Mouse (Mus musculus) limb, embryonic 11.5 days (tissue): Measurements from ENCODE around the gene Arl6ip5. TPM values are rescaled to one million over a fixed set of nuclear protein-coding genes. Genes with fewer than 3 reads are reported as not detected.

Source experiments
- ATAC-seq: fragments of 200-750 bp; cut with Nextera tagmentation; 2 replicates; pipeline ENCODE4 v1.8.0; 2017; ENCODE audit warnings: low read depth; ENCODE audit not compliant: insufficient number of reproducible peaks, low FRiP score, low TSS enrichment
- DNase-seq: peaks from one replicate; pipeline ENCODE4 v3.0.0-alpha.2; 2015; ENCODE audit warnings: low spot score
- H3K27ac ChIP-seq: fragments of 300-500 bp; sonication (generic); replicated peaks from 2 replicates; pipeline ENCODE4 v1.5.1; 2014; ENCODE audit warnings: low read depth, mild to moderate bottlenecking, low read length
- H3K27me3 ChIP-seq: fragments of 300-500 bp; sonication (generic); 2 replicates; pipeline ENCODE4 v1.6.1; 2014; ENCODE audit warnings: mild to moderate bottlenecking, low read length, mixed read lengths; ENCODE audit not compliant: control insufficient read depth, insufficient read depth
- H3K36me3 ChIP-seq: fragments of 300-500 bp; sonication (generic); 2 replicates; pipeline ENCODE4 v1.6.1; 2014; ENCODE audit warnings: mild to moderate bottlenecking, low read length, moderate library complexity, mixed read lengths; ENCODE audit not compliant: control insufficient read depth, insufficient read depth
- H3K4me1 ChIP-seq: fragments of 300-500 bp; sonication (generic); 2 replicates; pipeline ENCODE4 v1.6.1; 2014; ENCODE audit warnings: low read length, mixed read lengths; ENCODE audit not compliant: control insufficient read depth, insufficient read depth
- H3K4me2 ChIP-seq: fragments of 300-500 bp; sonication (generic); 2 replicates; pipeline ENCODE4 v1.6.1; 2014; ENCODE audit warnings: low read depth, mild to moderate bottlenecking, moderate library complexity; ENCODE audit not compliant: severe bottlenecking
- H3K4me3 ChIP-seq: fragments of 300-500 bp; sonication (generic); 2 replicates; pipeline ENCODE4 v1.5.1; 2014; ENCODE audit warnings: low read depth, low read length
- H3K9ac ChIP-seq: fragments of 300-500 bp; sonication (generic); 2 replicates; pipeline ENCODE4 v1.6.1; 2014; ENCODE audit warnings: mild to moderate bottlenecking, low read length
- H3K9me3 ChIP-seq: fragments of 300-500 bp; sonication (generic); 2 replicates; pipeline ENCODE4 v1.6.1; 2016; ENCODE audit warnings: low read length; ENCODE audit not compliant: control insufficient read depth
- WGBS: fragments of 180-500 bp; shearing (Covaris S2); extraction: QIAGEN DNeasy Blood & Tissue Kit; methylation state at CpG from one replicate; pipeline ENCODE4 v1.1.7; 2014; 5-methylcytosine and 5-hydroxymethylcytosine counted together
- polyA plus RNA-seq: library from polyadenylated mRNA; unstranded; fragments of >200 nt; fragmentation: Nextera tagmentation; extraction: Ambion mirVana; gene quantifications from 2 replicates; pipeline ENCODE4 v1.2.1, GENCODE M21; 2014

Arl6ip5 gene
- polyA plus RNA-seq, 1 experiment from 2014 or later: 30.4 TPM

DNA sequence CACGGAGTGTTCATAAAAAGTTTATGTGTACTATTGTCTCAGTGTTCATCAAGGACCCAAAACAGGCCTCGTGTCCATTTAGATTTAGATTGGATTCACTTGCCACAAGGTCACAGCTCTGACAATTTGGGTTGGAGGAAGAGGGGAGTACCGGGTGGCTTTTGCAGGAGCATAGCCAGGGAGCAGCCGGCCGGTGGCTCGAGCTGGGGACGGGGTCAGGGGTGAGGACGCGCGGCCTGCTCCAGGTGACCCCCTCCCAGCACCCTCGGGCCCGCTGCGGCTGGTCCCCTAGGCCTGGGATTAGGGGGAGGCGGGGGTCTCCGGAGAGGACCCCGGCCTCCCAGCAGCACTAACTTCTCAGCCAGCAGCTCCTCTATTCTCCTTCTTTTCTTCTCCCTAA, 5.5 kb upstream of the Arl6ip5 start:
- under 1% methylated on average over 16 of the region's 16 CpGs for WGBS
- Histone ChIP-seq H3K9ac (peak overlapping the region; percentile 95), H3K27ac (peak overlapping the region; percentile 68; the same call in 1 of the 2 replicates), H3K36me3 (no peaks in the 10 kb centered on the region), H3K27me3 (no peaks in the 10 kb centered on the region), H3K4me1 (peaks cover 4% of the 10 kb centered on the region), H3K4me2 (peak overlapping the region; percentile 50), H3K9me3 (no peaks in the 10 kb centered on the region), H3K4me3 (peak overlapping the region; percentile 87)
- peak; percentile 62 for DNase-seq
- ATAC-seq: peak; percentile 36; the same call in 1 of the 2 replicates

DNA sequence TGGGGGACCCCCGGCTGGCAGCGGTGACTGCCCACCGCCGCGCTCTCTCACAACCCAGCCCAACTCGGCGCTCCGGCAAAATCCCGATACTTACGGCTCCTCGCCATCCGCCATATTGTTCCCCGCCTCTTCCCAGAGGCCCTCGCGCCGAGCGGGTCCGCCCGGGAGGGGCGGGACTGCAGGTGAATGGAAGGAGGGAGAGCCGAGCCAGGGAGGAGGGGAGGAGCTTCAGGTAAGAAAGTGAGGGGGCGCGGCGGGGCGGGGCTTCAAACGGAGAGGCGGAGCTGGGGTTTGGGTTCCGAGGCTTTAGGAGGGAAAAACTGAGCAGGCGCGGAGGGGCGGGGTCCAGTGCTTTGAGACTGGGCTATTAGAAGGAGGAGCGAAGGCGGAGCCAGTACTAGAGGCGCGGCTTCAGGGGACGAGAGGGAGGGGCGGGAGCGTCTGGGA, 5.0 kb upstream of the Arl6ip5 start, which contains the start of gene Uba3:
Gene Uba3, minus strand, starts transcription at position 209 of the 447 bp plus-strand sequence.
- ATAC-seq: peak; percentile 96
- H3K4me2 ChIP-seq: peak within 1 kb of the TSS; percentile 50
- no peaks in the 10 kb centered on the region for H3K36me3 ChIP-seq
- peak; percentile 100 for DNase-seq
- WGBS: under 1% methylated on average over 37 of the region's 38 CpGs
- peak within 1 kb of the TSS; percentile 87 for H3K4me3 ChIP-seq
- peak within 1 kb of the TSS; percentile 68; the same call in 1 of the 2 replicates for H3K27ac ChIP-seq
- no peaks in the 10 kb centered on the region for H3K27me3 ChIP-seq
- H3K9ac ChIP-seq: peak within 1 kb of the TSS; percentile 95
- H3K9me3 ChIP-seq: no peaks in the 10 kb centered on the region
- H3K4me1 ChIP-seq: peaks cover 7% of the 10 kb centered on the region

DNA sequence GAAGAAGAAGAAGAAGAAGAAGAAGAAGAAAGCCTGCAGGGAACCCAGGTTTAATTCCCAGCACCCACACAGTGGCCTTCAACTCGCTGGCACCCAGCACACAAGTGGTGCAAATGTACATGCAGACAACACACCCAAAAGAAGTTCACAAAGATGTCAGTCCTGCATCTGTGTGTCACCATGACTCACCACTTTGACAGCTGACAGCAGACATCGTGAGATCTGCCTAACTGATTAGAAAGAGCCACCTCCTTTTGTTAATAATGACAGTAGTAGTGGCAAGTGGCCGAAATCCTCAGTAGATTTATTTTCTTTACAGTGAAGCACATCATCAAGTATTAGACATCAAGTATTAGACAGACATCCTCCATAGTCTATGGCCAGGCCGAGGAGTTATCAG, 3.4 kb upstream of the Arl6ip5 start:
- Histone ChIP-seq H3K36me3 (no peaks in the 10 kb centered on the region), H3K4me2 (no peak overlapping the region), H3K27me3 (no peaks in the 10 kb centered on the region), H3K27ac (no peak overlapping the region), H3K4me1 (peaks cover 7% of the 10 kb centered on the region), H3K4me3 (no peak overlapping the region), H3K9me3 (no peaks in the 10 kb centered on the region), H3K9ac (no peak overlapping the region)
- 83% methylated on average over 4 of the region's 4 CpGs for WGBS
- DNase-seq: no peak
- ATAC-seq: no peak

DNA sequence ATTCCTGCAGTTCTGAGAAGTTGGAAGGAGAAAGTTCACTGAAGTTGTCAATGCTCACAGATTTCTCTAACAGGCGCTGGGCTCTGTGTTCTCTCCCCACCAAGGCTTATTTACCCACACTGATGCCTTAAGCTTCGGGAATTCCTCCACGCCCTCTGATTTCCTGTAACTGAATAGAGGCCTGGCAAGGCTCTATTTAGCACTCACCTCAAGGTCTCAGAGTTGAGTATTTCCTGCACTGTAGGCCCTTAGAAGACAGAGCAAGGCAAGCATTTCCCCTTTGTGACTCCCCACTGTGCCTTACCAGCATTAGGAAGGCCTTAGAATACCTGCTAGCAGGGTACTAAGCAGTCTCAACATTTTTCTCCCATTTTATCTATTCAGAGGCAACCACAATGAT, 2.1 kb upstream of the Arl6ip5 start:
- no peaks in the 10 kb centered on the region for H3K36me3 ChIP-seq
- WGBS: 40% methylated on average over 3 of the region's 3 CpGs
- H3K27me3 ChIP-seq: no peaks in the 10 kb centered on the region
- H3K4me2 ChIP-seq: no peak overlapping the region
- no peak overlapping the region for H3K4me3 ChIP-seq
- peaks cover 7% of the 10 kb centered on the region for H3K4me1 ChIP-seq
- no peak overlapping the region for H3K9ac ChIP-seq
- no peak overlapping the region for H3K27ac ChIP-seq
- H3K9me3 ChIP-seq: no peaks in the 10 kb centered on the region
- ATAC-seq (no peak), DNase-seq (no peak)

DNA sequence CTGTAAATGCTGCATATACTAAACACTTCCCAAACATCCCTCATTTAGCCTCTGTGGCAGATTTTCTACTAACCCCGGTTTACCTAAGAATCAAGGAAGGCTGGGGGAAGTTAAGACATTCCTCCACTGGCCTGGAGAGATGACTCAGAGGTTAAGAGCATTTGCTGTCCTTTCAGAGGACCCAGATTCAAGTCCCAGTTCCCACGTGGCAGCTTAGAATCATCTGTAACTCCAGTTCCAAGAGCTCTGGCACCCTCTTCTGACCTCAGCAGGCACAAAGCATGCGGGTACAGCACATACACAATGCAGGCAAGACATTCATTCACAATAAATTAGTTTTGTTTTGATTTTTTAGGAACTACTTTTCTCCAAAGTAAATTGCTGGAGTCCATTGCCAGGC, 1.3 kb upstream of the Arl6ip5 start:
- no peak overlapping the region for H3K4me2 ChIP-seq
- DNase-seq (no peak), ATAC-seq (no peak)
- H3K4me3 ChIP-seq: no peak overlapping the region
- H3K27me3 ChIP-seq: no peaks in the 10 kb centered on the region
- no peaks in the 10 kb centered on the region for H3K36me3 ChIP-seq
- no peak overlapping the region for H3K9ac ChIP-seq
- no peaks in the 10 kb centered on the region for H3K9me3 ChIP-seq
- H3K27ac ChIP-seq: no peak overlapping the region
- peaks cover 4% of the 10 kb centered on the region for H3K4me1 ChIP-seq
- WGBS: 56% methylated on average over 3 of the region's 3 CpGs

DNA sequence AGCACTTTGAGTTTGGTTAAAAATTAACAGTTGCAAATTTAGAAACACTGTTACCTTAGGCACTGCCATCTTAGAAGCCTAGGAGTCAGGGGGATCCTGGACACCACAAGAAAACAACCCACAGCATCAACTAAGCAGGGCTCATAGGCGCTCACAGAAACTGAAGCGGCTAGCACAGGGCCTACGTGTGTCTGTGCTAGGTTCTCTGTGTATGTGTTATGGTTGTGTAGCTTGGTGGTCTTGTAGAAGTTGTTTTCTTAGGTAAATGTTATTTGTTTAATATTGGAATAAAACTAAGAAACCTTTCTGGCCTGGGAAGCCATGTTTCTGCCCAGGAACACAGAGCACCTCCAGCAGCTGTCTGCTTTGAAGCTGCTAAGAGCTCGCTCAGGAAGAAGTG, 738 bp upstream of the Arl6ip5 start:
- H3K9ac ChIP-seq: no peak overlapping the region
- no peak overlapping the region for H3K27ac ChIP-seq
- no peak overlapping the region for H3K4me3 ChIP-seq
- H3K4me2 ChIP-seq: no peak overlapping the region
- H3K36me3 ChIP-seq: no peaks in the 10 kb centered on the region
- no peak for DNase-seq
- no peak for ATAC-seq
- no peaks in the 10 kb centered on the region for H3K9me3 ChIP-seq
- WGBS: 90% methylated on average over 4 of the region's 4 CpGs
- peaks cover 4% of the 10 kb centered on the region for H3K4me1 ChIP-seq
- no peaks in the 10 kb centered on the region for H3K27me3 ChIP-seq

DNA sequence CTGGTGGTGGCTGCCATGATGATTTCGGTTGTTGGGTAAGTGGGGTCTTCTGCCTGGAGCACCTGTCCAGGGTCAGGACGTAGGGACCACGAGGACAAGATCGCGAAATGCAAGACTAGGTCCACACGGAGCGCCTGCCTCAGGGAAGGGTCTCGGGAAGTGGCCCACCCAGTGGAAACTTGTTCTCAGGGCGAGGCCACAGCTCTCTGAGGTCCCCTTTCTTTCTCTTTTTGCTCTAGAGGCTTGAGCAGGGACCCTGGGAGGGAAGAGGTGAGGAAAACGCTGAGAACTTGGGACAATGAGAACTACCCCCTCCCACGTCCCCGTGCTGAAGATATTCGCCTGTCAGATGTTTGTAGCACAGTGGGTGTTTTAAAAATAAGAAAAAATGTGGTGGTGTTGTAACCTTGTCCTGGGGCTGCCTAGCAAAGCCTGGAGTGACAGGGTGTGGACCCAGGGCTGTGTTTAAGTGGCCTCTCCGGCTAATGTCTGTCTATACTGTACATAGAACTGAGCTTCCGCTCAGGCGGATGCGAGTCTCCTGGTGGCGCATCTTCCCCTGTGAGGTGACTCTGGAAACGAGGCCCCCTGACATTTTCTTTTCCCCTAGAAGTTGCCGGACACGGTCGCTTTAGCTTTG, 593 bp downstream of the Arl6ip5 start:
- WGBS: 4% methylated on average over 22 of the region's 22 CpGs
- no peak for DNase-seq
- H3K27ac ChIP-seq: no peak overlapping the region

DNA sequence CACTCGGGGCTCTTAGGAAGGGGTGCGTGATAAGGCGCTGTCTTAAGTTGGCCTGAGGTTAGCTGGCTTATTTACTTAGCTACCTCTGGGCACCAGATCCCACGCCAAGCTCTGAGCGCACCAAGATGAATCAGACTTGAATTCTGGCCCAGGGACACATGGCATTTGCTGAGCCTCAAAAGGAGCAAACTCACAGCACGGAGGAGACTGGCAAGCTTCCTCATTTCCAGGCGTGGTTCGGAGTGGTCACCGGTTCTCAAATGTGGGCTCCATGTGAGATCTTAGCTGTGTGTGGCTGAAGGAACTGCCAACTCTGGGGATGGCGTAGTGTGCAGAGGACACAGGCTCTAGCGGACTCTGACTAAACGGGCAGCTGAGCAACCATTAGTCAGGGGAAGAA, 1.5 kb downstream of the Arl6ip5 start:
- no peak for ATAC-seq
- Histone ChIP-seq H3K27me3 (no peaks in the 10 kb centered on the region), H3K9ac (no peak overlapping the region), H3K9me3 (no peaks in the 10 kb centered on the region), H3K4me1 (peaks cover 4% of the 10 kb centered on the region), H3K36me3 (no peaks in the 10 kb centered on the region), H3K4me3 (no peak overlapping the region), H3K27ac (no peak overlapping the region), H3K4me2 (peak overlapping the region; percentile 68; the same call in 1 of the 2 replicates)
- DNase-seq: no peak
- 84% methylated on average over 12 of the region's 12 CpGs for WGBS

More for the DNA sequence above, 593 bp downstream of the Arl6ip5 start:
- H3K4me3 ChIP-seq: peak overlapping the region; percentile 46
- peak overlapping the region; percentile 68 for H3K4me2 ChIP-seq
- H3K36me3 ChIP-seq: no peaks in the 10 kb centered on the region
- peak; percentile 55 for ATAC-seq
- H3K9ac ChIP-seq: peak overlapping the region; percentile 41
- no peaks in the 10 kb centered on the region for H3K9me3 ChIP-seq
- H3K4me1 ChIP-seq: peaks cover 4% of the 10 kb centered on the region
- H3K27me3 ChIP-seq: no peaks in the 10 kb centered on the region
